Mouse (Mus musculus): ENCODE data around the gene Trim75. TPM values are rescaled to one million over a fixed set of nuclear protein-coding genes. Genes with fewer than 3 reads are reported as not detected.

The Trim75 gene
- polyA plus RNA-seq, 1 experiment from 2014 or later, result not detected

- Histone ChIP-seq H3K27ac (ENCODE audit: low read length) (peak within 1 kb of the TSS; percentile 80), H3K9me3 (replicated peaks; ENCODE audit: control insufficient read depth, low read length) (no peaks in the 10 kb centered on the region), H3K27me3 (ENCODE audit: control insufficient read depth, insufficient read depth, low read length) (no peaks in the 10 kb centered on the region; the same call in 1 of the 2 replicates), H3K4me3 (replicated peaks; ENCODE audit: low read length) (peak within 1 kb of the TSS; percentile 82), H3K4me2 (ENCODE audit: low read depth, low read length) (peak within 1 kb of the TSS; percentile 66), H3K36me3 (ENCODE audit: control insufficient read depth, insufficient read depth, low read length) (no peaks in the 10 kb centered on the region), H3K9ac (ENCODE audit: low read length) (peak within 1 kb of the TSS; percentile 83), H3K4me1 (ENCODE audit: control insufficient read depth, insufficient read depth, low read length) (no peaks in the 10 kb centered on the region)
- WGBS, result under 1% methylated on average over 71 of the region's 73 CpGs
- ATAC-seq (ENCODE audit: insufficient read depth, low FRiP score), result peak; percentile 97
These were observed 40.6 kb downstream of the Trim75 start, which contains the start of gene Tmem192 for GRCm38 (mm10) chr8:64946820-64947697. Gene Tmem192 (plus strand): TSS chr8:64947185.

GRCm38 (mm10) chr8:64946441-64946819, 41.2 kb downstream of the Trim75 start:
- Histone ChIP-seq H3K27ac (ENCODE audit: low read length) (no peak overlapping the region), H3K27me3 (ENCODE audit: control insufficient read depth, insufficient read depth, low read length) (no peaks in the 10 kb centered on the region; the same call in 1 of the 2 replicates), H3K4me2 (ENCODE audit: low read depth, low read length) (peak overlapping the region; percentile 66), H3K36me3 (ENCODE audit: control insufficient read depth, insufficient read depth, low read length) (no peaks in the 10 kb centered on the region), H3K4me1 (ENCODE audit: control insufficient read depth, insufficient read depth, low read length) (no peaks in the 10 kb centered on the region), H3K9me3 (replicated peaks; ENCODE audit: control insufficient read depth, low read length) (no peaks in the 10 kb centered on the region), H3K4me3 (replicated peaks; ENCODE audit: low read length) (peak overlapping the region; percentile 28), H3K9ac (ENCODE audit: low read length) (peak overlapping the region; percentile 15; the same call in 1 of the 2 replicates)
- 50% methylated on average over 8 of the region's 8 CpGs for WGBS
- ATAC-seq (ENCODE audit: insufficient read depth, low FRiP score), result no peak

DNA sequence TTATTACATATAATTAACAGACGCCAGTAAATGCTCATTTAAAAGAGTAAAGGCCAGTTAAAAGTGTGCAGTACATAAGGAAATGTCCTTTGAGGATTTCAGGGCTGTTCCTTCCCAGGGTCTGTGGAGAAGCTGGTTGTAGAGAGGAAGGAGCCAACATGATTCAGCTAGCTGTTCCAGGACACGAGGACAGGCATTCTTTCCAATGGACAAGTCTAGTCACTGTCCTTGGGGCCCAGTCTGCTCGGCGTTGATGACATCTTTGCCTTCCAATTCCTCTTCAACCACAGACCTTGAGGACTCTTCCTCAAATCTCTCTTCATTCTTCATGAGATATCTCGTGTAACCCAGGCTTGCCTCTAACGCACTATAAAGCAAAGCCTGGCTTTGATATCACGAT, 42.0 kb downstream of the Trim75 start:
- H3K4me3 ChIP-seq (replicated peaks; ENCODE audit: low read length), result no peak overlapping the region
- WGBS, result 75% methylated on average over 7 of the region's 7 CpGs
- H3K9ac ChIP-seq (ENCODE audit: low read length), result no peak overlapping the region
- ATAC-seq (ENCODE audit: insufficient read depth, low FRiP score), result no peak
- no peaks in the 10 kb centered on the region for H3K9me3 ChIP-seq (replicated peaks; ENCODE audit: control insufficient read depth, low read length)
- H3K27me3 ChIP-seq (ENCODE audit: control insufficient read depth, insufficient read depth, low read length), result no peaks in the 10 kb centered on the region; the same call in 1 of the 2 replicates
- no peak overlapping the region for H3K27ac ChIP-seq (ENCODE audit: low read length)
- H3K4me2 ChIP-seq (ENCODE audit: low read depth, low read length), result no peak overlapping the region
- no peaks in the 10 kb centered on the region for H3K4me1 ChIP-seq (ENCODE audit: control insufficient read depth, insufficient read depth, low read length)
- H3K36me3 ChIP-seq (ENCODE audit: control insufficient read depth, insufficient read depth, low read length), result no peaks in the 10 kb centered on the region

- Histone ChIP-seq H3K4me3 (replicated peaks; ENCODE audit: low read length) (no peak overlapping the region), H3K9ac (ENCODE audit: low read length) (no peak overlapping the region), H3K27me3 (ENCODE audit: control insufficient read depth, insufficient read depth, low read length) (no peaks in the 10 kb centered on the region; the same call in 1 of the 2 replicates), H3K9me3 (replicated peaks; ENCODE audit: control insufficient read depth, low read length) (no peaks in the 10 kb centered on the region), H3K36me3 (ENCODE audit: control insufficient read depth, insufficient read depth, low read length) (no peaks in the 10 kb centered on the region), H3K4me1 (ENCODE audit: control insufficient read depth, insufficient read depth, low read length) (no peaks in the 10 kb centered on the region), H3K4me2 (ENCODE audit: low read depth, low read length) (no peak overlapping the region), H3K27ac (ENCODE audit: low read length) (no peak overlapping the region)
- WGBS, result 25% methylated on average over 5 of the region's 5 CpGs
- no peak for ATAC-seq (ENCODE audit: insufficient read depth, low FRiP score)
These were observed 42.8 kb downstream of the Trim75 start for GRCm38 (mm10) chr8:64944831-64945230.

DNA sequence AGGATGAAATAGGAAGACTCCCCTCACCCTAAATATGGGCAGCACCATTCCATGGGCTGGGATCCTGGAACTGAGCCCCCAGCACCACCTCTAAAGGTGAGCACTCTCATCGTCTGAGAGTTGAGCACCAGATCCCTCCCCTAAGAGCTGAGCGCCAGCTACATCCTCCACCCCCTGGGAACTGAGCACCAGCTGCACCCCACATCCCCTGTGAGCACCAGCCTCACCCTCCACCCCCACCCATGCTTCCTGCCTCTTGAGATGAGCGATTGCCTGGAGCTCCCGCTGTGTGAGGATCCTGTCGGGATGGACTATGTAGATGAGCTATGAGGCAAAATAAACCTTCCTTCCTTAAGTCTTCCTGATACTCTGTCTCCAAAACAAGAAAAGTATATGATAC, 44.7 kb downstream of the Trim75 start:
- Histone ChIP-seq H3K27me3 (ENCODE audit: control insufficient read depth, insufficient read depth, low read length) (no peaks in the 10 kb centered on the region; the same call in 1 of the 2 replicates), H3K4me2 (ENCODE audit: low read depth, low read length) (no peak overlapping the region), H3K9ac (ENCODE audit: low read length) (no peak overlapping the region), H3K4me1 (ENCODE audit: control insufficient read depth, insufficient read depth, low read length) (no peaks in the 10 kb centered on the region), H3K9me3 (replicated peaks; ENCODE audit: control insufficient read depth, low read length) (no peaks in the 10 kb centered on the region), H3K4me3 (replicated peaks; ENCODE audit: low read length) (no peak overlapping the region), H3K27ac (ENCODE audit: low read length) (no peak overlapping the region), H3K36me3 (ENCODE audit: control insufficient read depth, insufficient read depth, low read length) (no peaks in the 10 kb centered on the region)
- ATAC-seq (ENCODE audit: insufficient read depth, low FRiP score), result no peak
- 18% methylated on average over 5 of the region's 5 CpGs for WGBS

DNA sequence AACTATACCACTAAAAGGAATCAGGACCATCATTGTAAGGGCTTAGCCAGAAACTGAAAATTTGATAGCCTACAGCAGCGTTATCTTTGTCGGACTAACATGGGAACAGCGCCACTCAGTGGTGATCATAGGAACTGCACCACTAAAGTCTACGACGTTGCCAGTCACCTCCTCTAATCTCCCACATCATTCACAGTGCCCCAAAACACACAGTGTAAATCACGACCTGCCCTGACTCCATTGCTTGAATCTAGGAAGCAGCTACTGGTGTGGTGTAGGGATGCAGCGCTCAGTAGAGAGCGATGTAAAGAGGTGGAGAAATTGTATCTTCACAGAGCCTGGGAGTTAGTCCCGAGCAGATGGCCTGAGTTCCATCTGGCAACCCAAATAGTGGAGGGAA, 46.1 kb downstream of the Trim75 start:
- peak; percentile 38 for ATAC-seq (ENCODE audit: insufficient read depth, low FRiP score)
- WGBS, result 14% methylated on average over 9 of the region's 9 CpGs

DNA sequence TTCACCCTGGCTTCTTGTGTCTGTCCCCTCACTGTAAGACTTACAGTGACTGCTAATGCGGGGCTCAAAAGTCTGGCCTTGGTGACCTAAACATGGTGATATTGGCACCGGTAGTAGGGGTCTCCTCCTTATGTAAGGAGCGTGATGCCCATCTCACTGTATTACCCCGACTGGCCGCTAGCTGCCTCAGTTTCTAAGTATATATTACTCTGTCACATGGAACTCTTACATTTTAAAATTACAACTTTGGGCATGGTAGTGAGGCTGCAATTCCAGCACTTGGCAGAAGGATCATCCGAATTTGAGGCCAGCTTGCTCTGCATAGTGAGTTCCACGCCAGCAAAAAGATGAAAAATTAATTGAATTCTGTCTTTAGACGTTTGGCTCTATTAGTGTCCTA, 46.6 kb downstream of the Trim75 start:
- Histone ChIP-seq H3K36me3 (ENCODE audit: control insufficient read depth, insufficient read depth, low read length) (no peaks in the 10 kb centered on the region), H3K4me1 (ENCODE audit: control insufficient read depth, insufficient read depth, low read length) (no peaks in the 10 kb centered on the region), H3K4me2 (ENCODE audit: low read depth, low read length) (no peak overlapping the region), H3K27me3 (ENCODE audit: control insufficient read depth, insufficient read depth, low read length) (no peaks in the 10 kb centered on the region; the same call in 1 of the 2 replicates), H3K4me3 (replicated peaks; ENCODE audit: low read length) (no peak overlapping the region), H3K9me3 (replicated peaks; ENCODE audit: control insufficient read depth, low read length) (no peaks in the 10 kb centered on the region), H3K27ac (ENCODE audit: low read length) (no peak overlapping the region), H3K9ac (ENCODE audit: low read length) (no peak overlapping the region)
- no peak for ATAC-seq (ENCODE audit: insufficient read depth, low FRiP score)
- WGBS, result 73% methylated on average over 8 of the region's 8 CpGs

More for the DNA sequence above, 46.1 kb downstream of the Trim75 start:
- H3K4me1 ChIP-seq (ENCODE audit: control insufficient read depth, insufficient read depth, low read length), result no peaks in the 10 kb centered on the region
- H3K4me3 ChIP-seq (replicated peaks; ENCODE audit: low read length), result no peak overlapping the region
- H3K4me2 ChIP-seq (ENCODE audit: low read depth, low read length), result 0 out of 2 replicates have a peak overlapping the region, but pooled peaks have one; percentile 23
- no peak overlapping the region for H3K27ac ChIP-seq (ENCODE audit: low read length)
- no peaks in the 10 kb centered on the region for H3K36me3 ChIP-seq (ENCODE audit: control insufficient read depth, insufficient read depth, low read length)
- H3K27me3 ChIP-seq (ENCODE audit: control insufficient read depth, insufficient read depth, low read length), result no peaks in the 10 kb centered on the region; the same call in 1 of the 2 replicates
- H3K9me3 ChIP-seq (replicated peaks; ENCODE audit: control insufficient read depth, low read length), result no peaks in the 10 kb centered on the region
- no peak overlapping the region for H3K9ac ChIP-seq (ENCODE audit: low read length)

DNA sequence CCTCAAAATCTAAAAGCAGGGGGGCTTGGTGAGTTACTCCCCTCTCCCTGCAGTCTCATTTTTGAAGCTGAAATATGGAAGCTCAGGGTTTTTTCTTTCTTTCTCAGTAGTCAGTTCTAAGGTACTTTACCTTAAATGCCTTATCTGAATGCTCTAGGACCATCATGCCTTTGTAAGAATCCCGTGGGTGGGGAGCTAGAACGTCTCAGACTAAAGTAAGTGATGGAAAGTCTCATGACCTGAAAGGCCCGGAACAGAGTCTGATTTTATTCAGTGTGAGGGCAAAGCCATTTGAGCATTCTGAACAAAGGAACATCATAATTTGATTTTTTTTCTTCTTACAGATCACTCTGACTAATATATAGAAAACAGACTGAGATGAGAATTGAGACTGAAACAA, 52.6 kb downstream of the Trim75 start:
- no peak overlapping the region for H3K9ac ChIP-seq (ENCODE audit: low read length)
- H3K27ac ChIP-seq (ENCODE audit: low read length), result no peak overlapping the region
- 70% methylated on average over 3 of the region's 3 CpGs for WGBS
- no peaks in the 10 kb centered on the region for H3K27me3 ChIP-seq (ENCODE audit: control insufficient read depth, insufficient read depth, low read length)
- H3K4me1 ChIP-seq (ENCODE audit: control insufficient read depth, insufficient read depth, low read length), result no peaks in the 10 kb centered on the region
- H3K36me3 ChIP-seq (ENCODE audit: control insufficient read depth, insufficient read depth, low read length), result no peaks in the 10 kb centered on the region
- H3K4me3 ChIP-seq (replicated peaks; ENCODE audit: low read length), result no peak overlapping the region
- ATAC-seq (ENCODE audit: insufficient read depth, low FRiP score), result no peak
- no peaks in the 10 kb centered on the region for H3K9me3 ChIP-seq (replicated peaks; ENCODE audit: control insufficient read depth, low read length)
- no peak overlapping the region for H3K4me2 ChIP-seq (ENCODE audit: low read depth, low read length)

Data from stomach, embryonic 16.5 days (tissue).